Mouse (Mus musculus) embryo, embryonic 9.5 days (tissue): Measurements from ENCODE around the gene Nipsnap3a.
A peak's percentile ranks its signal among the peaks of the same experiment; 100 is the strongest.

Source experiments
- DNase-seq: peaks from one replicate; pipeline ENCODE4 v3.0.0-alpha.2; 2017; ENCODE audit errors: extremely low spot score

Gene Nipsnap3a

GRCm38 (mm10) chr4:52989248-52989647 lies at the start of gene Nipsnap3a:
TSS of gene Nipsnap3a (plus strand) at chr4:52989272.
- peak; percentile 32 for DNase-seq

DNA sequence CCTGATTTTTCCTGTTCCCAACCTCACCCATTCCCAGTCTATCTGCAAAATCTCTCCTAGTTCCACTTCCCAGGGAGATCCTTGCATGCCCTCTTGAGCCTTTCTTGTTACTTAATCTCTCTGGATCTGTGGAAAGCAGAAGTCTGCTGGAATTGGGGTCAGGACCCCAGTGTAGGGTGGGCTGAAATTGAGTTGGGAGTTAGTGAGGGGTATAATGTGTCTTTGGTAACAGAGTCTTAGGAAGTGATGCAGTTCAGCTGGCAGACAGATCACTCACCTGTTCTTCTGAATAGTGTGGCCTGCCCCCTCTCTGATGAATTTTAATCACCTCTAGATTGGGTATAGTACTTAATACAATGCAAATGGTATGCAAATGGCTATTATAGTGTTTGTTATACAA lies 42.4 kb upstream of the Nipsnap3a start:
- DNase-seq: no peak

GRCm38 (mm10) chr4:52949005-52949404 lies 40.1 kb upstream of the Nipsnap3a start:
- DNase-seq: no peak

- DNase-seq: peak; percentile 42
Measured at GRCm38 (mm10) chr4:52958693-52959092, 30.4 kb upstream of the Nipsnap3a start.

DNA sequence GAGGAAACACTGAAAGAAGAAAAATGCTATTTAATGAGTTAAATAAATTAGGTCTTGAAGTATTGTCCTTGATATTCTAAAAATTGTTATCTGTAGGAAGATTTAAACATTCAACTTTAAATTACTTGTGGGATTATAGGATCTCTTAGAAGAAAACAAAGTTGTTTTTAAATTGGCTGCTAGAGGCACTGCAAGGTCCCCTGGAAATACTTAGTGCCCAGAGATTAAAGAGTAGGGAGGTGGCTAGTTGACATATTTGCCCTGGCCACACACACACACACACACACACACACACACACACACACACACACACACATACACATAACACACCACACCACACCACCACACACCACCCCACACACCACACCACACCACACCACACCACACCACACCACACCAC lies 24.8 kb upstream of the Nipsnap3a start, which contains the start of gene Olfr270:
Olfr270 (plus strand) TSS at position 301 of the 400 bp plus-strand sequence.
- no peak for DNase-seq

- peak; percentile 26 for DNase-seq
Measured at GRCm38 (mm10) chr4:52985216-52985615, 3.9 kb upstream of the Nipsnap3a start.

- no peak for DNase-seq
Measured at GRCm38 (mm10) chr4:52986266-52986665, 2.8 kb upstream of the Nipsnap3a start.

- no peak for DNase-seq
Measured at GRCm38 (mm10) chr4:52999449-52999848, 10.4 kb downstream of the Nipsnap3a start.

DNA sequence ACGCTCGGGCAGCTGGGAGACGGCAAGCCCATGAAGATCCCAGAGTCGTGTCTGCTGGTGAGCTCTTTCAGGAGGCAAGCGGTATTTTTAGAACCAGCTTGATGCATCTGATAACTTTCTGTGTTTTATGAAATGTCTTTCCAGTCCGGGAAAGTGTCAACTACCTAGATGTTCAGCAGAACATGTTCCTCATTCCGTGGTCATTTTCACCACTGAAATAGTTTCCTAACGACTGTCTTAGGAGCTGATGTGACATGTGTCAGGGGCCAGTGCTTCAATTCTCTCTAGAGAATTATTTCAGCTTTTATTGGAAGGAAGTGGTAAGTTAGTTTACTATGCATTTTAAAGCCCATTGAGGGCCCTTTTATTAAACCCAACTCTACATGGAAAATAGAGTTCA lies 11.1 kb downstream of the Nipsnap3a start:
- DNase-seq: no peak

GRCm38 (mm10) chr4:53009183-53009582 lies 20.1 kb downstream of the Nipsnap3a start:
- DNase-seq: peak; percentile 14

GRCm38 (mm10) chr4:53009871-53010270 lies 20.8 kb downstream of the Nipsnap3a start:
- DNase-seq: no peak

GRCm38 (mm10) chr4:53011732-53012361 lies 22.8 kb downstream of the Nipsnap3a start, which contains the start of gene Nipsnap3b:
TSS of gene Nipsnap3b (plus strand) at chr4:53011880.
- DNase-seq: peak; percentile 98

DNA sequence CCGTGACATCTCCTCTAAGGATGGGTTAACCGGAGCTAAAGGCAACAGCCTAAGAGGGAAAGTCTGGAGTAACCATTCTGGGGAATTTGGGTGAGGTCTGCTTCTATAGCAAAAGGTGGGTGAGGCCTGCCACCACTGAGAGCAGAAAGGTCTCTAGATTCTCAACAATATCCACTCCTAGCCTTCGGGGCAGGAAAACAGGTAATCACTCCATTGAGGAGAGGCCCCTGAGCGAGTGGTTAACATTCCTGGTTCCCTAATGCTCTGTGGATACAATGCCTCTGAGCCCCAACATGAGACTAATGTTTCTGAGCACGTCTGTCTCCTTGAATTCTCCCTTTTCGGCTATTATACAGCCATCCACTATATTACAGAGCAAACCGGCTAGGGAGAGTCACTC lies 25.3 kb downstream of the Nipsnap3a start:
- DNase-seq: no peak

GRCm38 (mm10) chr4:53015024-53015423 lies 26.0 kb downstream of the Nipsnap3a start:
- no peak for DNase-seq

DNA sequence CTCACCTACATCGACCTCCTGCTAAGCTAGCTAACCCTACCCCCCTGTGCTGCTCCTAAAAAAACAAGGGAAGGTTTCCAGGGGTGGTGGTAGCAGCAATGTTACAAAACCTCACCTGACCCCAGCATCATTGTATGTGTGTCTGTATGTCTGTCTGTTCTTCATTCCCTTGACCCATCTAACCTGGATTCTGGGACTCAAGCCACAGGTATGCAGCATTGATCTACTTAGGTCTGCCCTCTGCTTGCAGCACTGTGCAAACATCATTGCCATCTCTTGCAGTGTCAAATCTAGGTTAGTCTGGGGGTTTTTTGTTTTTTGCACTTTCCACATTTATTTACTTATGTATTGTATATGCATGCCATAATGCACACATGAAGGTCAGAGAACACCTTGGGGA lies 29.3 kb downstream of the Nipsnap3a start:
- no peak for DNase-seq

- no peak for DNase-seq
Measured at GRCm38 (mm10) chr4:53023189-53023925, 34.3 kb downstream of the Nipsnap3a start.

GRCm38 (mm10) chr4:53024397-53024796 lies 35.3 kb downstream of the Nipsnap3a start:
- DNase-seq: no peak

DNA sequence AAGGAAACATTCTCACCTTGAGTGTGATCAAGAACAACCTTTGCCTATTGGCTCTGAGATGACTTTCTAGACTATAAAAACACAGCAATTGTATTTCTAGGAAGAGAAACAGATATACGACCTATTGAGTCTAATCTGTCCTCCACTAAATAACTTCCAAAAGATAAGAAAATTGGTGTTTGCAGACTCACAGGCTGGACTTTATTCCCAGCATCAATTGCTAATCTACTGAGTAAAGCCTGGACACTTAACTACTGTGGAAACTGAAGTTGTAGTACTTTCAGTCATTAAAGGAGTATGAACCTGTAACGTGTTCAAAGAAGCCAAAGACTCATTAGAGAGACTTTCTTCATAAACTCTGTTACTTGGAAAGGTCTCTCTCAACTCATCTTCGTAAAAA lies 38.7 kb downstream of the Nipsnap3a start:
- DNase-seq: no peak

GRCm38 (mm10) chr4:53030326-53030948 lies 41.4 kb downstream of the Nipsnap3a start:
- peak; percentile 48 for DNase-seq

DNA sequence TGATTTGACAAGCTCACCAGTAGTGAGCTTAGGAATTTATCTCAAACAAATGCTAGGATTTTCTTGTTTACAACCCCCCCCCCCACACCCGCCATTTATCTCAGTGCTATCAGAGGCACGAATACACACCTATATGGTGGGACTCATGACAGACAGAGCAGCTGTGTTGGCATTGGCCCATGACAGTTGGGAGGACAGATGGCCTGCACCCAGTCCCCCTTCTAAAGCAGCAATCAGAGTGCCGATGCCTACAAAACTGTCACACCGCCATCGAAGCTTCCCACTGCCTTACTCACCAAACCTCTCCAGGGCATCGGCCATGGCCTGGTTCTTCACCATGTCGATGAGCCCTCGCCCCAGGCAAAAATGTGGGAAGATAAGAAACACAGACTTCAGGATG lies 54.7 kb downstream of the Nipsnap3a start:
- DNase-seq: no peak

- DNase-seq: no peak
Measured at GRCm38 (mm10) chr4:53045807-53046206, 56.7 kb downstream of the Nipsnap3a start.

GRCm38 (mm10) chr4:53046238-53047022 lies 57.4 kb downstream of the Nipsnap3a start:
- no peak for DNase-seq
